Mouse (Mus musculus): ENCODE measurements at regions not wholly inside any gene's neighbourhood (a gene's known extent, or its start where the extent isn't known, plus 50 kb on each side); places are given as distances from the start of the nearest gene placed in this dataset.

- Histone ChIP-seq H3K27ac (ENCODE audit: insufficient read depth, low read length) (no peak overlapping the region), H3K4me3 (ENCODE audit: insufficient read depth, low read length) (no peak overlapping the region), H3K4me1 (ENCODE audit: control insufficient read depth, insufficient read depth, low read length) (no peaks in the 10 kb centered on the region)
- TF ChIP-seq POLR2A (IDR thresholded peaks at IDR 0.05; ENCODE audit: low read depth, low read length), result no peak
- no peak for TF ChIP-seq CTCF (IDR thresholded peaks at IDR 0.05; ENCODE audit: borderline replicate concordance, insufficient read depth, low read length)
Observed at GRCm38 (mm10) chr14:86233305-86233704, 907.7 kb downstream of the Diaph3 start.

DNA sequence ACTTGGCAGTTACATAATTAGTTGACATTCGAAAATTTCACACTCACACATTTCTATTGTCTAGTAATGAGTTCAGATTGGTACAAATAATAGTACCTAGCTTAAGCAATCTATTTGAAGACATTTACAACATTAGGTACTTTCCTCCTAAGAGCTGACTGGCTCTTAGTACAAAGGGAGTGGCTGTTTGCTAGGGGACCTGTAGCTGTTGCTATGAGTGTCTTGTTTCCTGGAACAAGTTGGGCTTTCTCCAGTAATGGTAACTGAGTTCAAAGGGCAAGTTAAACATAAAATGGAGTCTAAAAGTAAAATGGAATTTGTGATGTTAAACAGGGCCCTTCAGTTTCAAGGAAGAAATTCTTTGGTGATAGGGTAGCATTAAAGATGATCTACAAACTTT, 910.4 kb downstream of the Diaph3 start:
- Histone ChIP-seq H3K27ac (ENCODE audit: insufficient read depth, low read length) (no peak overlapping the region), H3K4me3 (ENCODE audit: insufficient read depth, low read length) (no peak overlapping the region), H3K4me1 (ENCODE audit: control insufficient read depth, insufficient read depth, low read length) (no peaks in the 10 kb centered on the region)
- TF ChIP-seq CTCF (IDR thresholded peaks at IDR 0.05; ENCODE audit: borderline replicate concordance, insufficient read depth, low read length), result no peak
- TF ChIP-seq POLR2A (IDR thresholded peaks at IDR 0.05; ENCODE audit: low read depth, low read length), result no peak

DNA sequence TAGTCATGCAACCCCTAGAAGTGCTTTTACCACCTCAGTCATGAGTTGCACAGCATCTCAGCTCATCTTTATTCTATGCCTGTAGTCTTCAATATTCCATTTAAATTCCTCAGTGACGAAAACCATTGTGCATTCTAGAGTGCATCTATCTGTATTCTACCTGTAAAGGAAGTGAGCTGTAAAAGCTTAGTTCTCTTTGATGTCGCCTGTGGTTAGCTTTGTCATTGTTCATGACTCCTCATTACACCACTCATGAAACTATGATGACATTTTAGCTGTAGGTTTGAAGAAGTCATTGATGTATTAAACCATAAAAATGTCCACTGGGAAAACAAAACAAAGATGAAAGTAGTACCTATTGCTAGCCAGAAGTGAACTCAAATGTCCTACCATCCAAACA, 911.3 kb downstream of the Diaph3 start:
- Histone ChIP-seq H3K4me3 (ENCODE audit: insufficient read depth, low read length) (no peak overlapping the region), H3K27ac (ENCODE audit: insufficient read depth, low read length) (no peak overlapping the region), H3K4me1 (ENCODE audit: control insufficient read depth, insufficient read depth, low read length) (no peaks in the 10 kb centered on the region)
- TF ChIP-seq POLR2A (IDR thresholded peaks at IDR 0.05; ENCODE audit: low read depth, low read length), result no peak
- TF ChIP-seq CTCF (IDR thresholded peaks at IDR 0.05; ENCODE audit: borderline replicate concordance, insufficient read depth, low read length), result no peak

DNA sequence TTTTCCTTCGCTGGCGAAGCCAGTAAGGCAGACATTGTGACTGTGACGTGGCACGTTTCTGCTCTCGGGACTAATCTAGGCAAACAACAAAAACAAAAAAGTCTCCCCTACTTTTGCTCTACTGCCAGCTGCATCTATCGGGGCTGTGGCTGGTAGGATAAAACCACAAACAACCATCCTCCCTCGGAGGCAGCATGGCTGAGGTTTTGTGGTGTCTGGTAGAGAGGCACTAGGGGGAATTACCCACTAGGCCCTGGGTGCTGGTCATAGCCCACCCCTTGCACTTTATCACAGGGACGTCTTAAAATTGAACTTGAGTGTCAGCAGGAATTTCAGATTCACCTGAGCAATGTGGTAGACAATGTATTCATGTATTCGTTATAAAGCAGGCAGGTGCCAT, 925.3 kb downstream of the Diaph3 start:
- no peak overlapping the region for H3K4me3 ChIP-seq (ENCODE audit: insufficient read depth, low read length)
- no peaks in the 10 kb centered on the region for H3K4me1 ChIP-seq (ENCODE audit: control insufficient read depth, insufficient read depth, low read length)
- H3K27ac ChIP-seq (ENCODE audit: insufficient read depth, low read length), result no peak overlapping the region
- TF ChIP-seq CTCF (IDR thresholded peaks at IDR 0.05; ENCODE audit: borderline replicate concordance, insufficient read depth, low read length), result no peak
- TF ChIP-seq POLR2A (IDR thresholded peaks at IDR 0.05; ENCODE audit: low read depth, low read length), result no peak

DNA sequence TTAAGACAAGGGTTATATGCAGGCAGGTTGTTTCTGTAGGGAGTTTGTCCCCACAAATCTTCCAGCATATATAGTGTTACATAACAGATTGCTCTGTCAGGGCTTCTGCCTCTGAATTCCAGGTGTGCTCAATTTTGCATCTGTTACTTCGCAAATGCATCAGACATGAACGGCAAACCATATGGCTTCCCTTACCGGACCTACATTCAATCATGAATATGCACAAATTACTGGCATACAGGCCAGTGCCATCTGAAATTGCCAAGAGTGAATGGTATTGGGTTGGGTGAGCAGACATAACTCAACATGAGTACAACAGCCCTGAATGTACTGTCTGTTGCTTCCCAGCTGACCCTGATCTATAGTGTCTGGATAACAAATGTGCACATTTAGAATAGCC, 929.4 kb downstream of the Diaph3 start:
- H3K4me3 ChIP-seq (ENCODE audit: insufficient read depth, low read length), result no peak overlapping the region
- no peaks in the 10 kb centered on the region for H3K4me1 ChIP-seq (ENCODE audit: control insufficient read depth, insufficient read depth, low read length)
- TF ChIP-seq CTCF (IDR thresholded peaks at IDR 0.05; ENCODE audit: borderline replicate concordance, insufficient read depth, low read length) (no peak), POLR2A (IDR thresholded peaks at IDR 0.05; ENCODE audit: low read depth, low read length) (no peak)
- no peak overlapping the region for H3K27ac ChIP-seq (ENCODE audit: insufficient read depth, low read length)

- H3K27ac ChIP-seq (ENCODE audit: insufficient read depth, low read length), result no peak overlapping the region
- TF ChIP-seq POLR2A (IDR thresholded peaks at IDR 0.05; ENCODE audit: low read depth, low read length) (no peak), CTCF (IDR thresholded peaks at IDR 0.05; ENCODE audit: borderline replicate concordance, insufficient read depth, low read length) (no peak)
- no peaks in the 10 kb centered on the region for H3K4me1 ChIP-seq (ENCODE audit: control insufficient read depth, insufficient read depth, low read length)
Observed at GRCm38 (mm10) chr14:86204582-86204981, 936.5 kb downstream of the Diaph3 start.

GRCm38 (mm10) chr14:86197864-86198263, 943.2 kb downstream of the Diaph3 start:
- H3K4me1 ChIP-seq (ENCODE audit: control insufficient read depth, insufficient read depth, low read length), result no peaks in the 10 kb centered on the region
- no peak overlapping the region for H3K4me3 ChIP-seq (ENCODE audit: insufficient read depth, low read length)
- TF ChIP-seq POLR2A (IDR thresholded peaks at IDR 0.05; ENCODE audit: low read depth, low read length) (no peak), CTCF (IDR thresholded peaks at IDR 0.05; ENCODE audit: borderline replicate concordance, insufficient read depth, low read length) (no peak)
- H3K27ac ChIP-seq (ENCODE audit: insufficient read depth, low read length), result no peak overlapping the region

More at GRCm38 (mm10) chr14:86204582-86204981, 936.5 kb downstream of the Diaph3 start:
- H3K4me3 ChIP-seq (ENCODE audit: insufficient read depth, low read length), result no peak overlapping the region

GRCm38 (mm10) chr14:86184663-86185381, 956.2 kb downstream of the Diaph3 start:
- no peak for TF ChIP-seq CTCF (IDR thresholded peaks at IDR 0.05; ENCODE audit: borderline replicate concordance, insufficient read depth, low read length)
- no peak for TF ChIP-seq POLR2A (IDR thresholded peaks at IDR 0.05; ENCODE audit: low read depth, low read length)

GRCm38 (mm10) chr14:86178517-86178916, 962.5 kb downstream of the Diaph3 start:
- Histone ChIP-seq H3K27ac (ENCODE audit: insufficient read depth, low read length) (no peak overlapping the region), H3K4me3 (ENCODE audit: insufficient read depth, low read length) (no peak overlapping the region), H3K4me1 (ENCODE audit: control insufficient read depth, insufficient read depth, low read length) (no peaks in the 10 kb centered on the region)
- no peak for TF ChIP-seq CTCF (IDR thresholded peaks at IDR 0.05; ENCODE audit: borderline replicate concordance, insufficient read depth, low read length)
- no peak for TF ChIP-seq POLR2A (IDR thresholded peaks at IDR 0.05; ENCODE audit: low read depth, low read length)

More at GRCm38 (mm10) chr14:86184663-86185381, 956.2 kb downstream of the Diaph3 start:
- Histone ChIP-seq H3K27ac (ENCODE audit: insufficient read depth, low read length) (no peak overlapping the region), H3K4me1 (ENCODE audit: control insufficient read depth, insufficient read depth, low read length) (no peaks in the 10 kb centered on the region), H3K4me3 (ENCODE audit: insufficient read depth, low read length) (no peak overlapping the region)

DNA sequence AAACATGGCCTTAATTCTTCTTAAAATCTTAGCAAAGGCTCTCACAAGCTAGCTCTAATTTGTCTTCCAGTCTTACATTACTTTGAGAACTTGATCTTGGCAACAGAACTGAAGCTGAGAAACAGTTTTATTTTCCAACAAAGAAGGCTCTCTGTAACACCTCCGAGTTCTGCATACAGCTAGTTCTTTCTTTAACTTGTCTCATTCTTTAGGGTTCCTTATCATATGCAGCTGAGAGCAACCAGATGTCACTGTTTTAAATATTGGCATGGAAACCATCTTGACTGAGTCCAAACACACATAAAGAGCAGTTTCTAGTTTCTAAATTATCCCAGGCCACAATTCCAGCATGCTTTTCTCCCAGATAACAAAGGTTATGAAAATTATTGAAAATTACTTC, 969.9 kb downstream of the Diaph3 start:
- no peak overlapping the region for H3K4me3 ChIP-seq (ENCODE audit: insufficient read depth, low read length)
- H3K4me1 ChIP-seq (ENCODE audit: control insufficient read depth, insufficient read depth, low read length), result no peaks in the 10 kb centered on the region
- no peak overlapping the region for H3K27ac ChIP-seq (ENCODE audit: insufficient read depth, low read length)
- TF ChIP-seq CTCF (IDR thresholded peaks at IDR 0.05; ENCODE audit: borderline replicate concordance, insufficient read depth, low read length) (no peak), POLR2A (IDR thresholded peaks at IDR 0.05; ENCODE audit: low read depth, low read length) (no peak)

All from embryonic fibroblast, embryonic 13.5 days (primary cell).